Mouse (Mus musculus) cerebellum, adult 2 months (tissue): ENCODE measurements around the gene Pros1. TPM values are rescaled to one million over a fixed set of nuclear protein-coding genes. Genes with fewer than 3 reads are reported as not detected.

Experiments used
- DNase-seq, 2 experiments: peaks; one replicate each; pipeline ENCODE4 v3.0.0; 2021
- H3K27ac ChIP-seq: fragments of 200-500 bp; 2 replicates; pipeline ENCODE4 v1.5.1; 2012; ENCODE audit warnings: low read length, control low read depth, inconsistent platforms; ENCODE audit not compliant: insufficient read depth
- H3K27me3 ChIP-seq: fragments of 200-500 bp; 2 replicates; pipeline ENCODE4 v1.6.1; 2012; ENCODE audit warnings: inconsistent platforms, mild to moderate bottlenecking, low read length, moderate library complexity; ENCODE audit not compliant: control insufficient read depth, insufficient read depth
- H3K4me1 ChIP-seq: fragments of 200-500 bp; 2 replicates; pipeline ENCODE4 v1.6.1; 2011; ENCODE audit warnings: low read length; ENCODE audit not compliant: control insufficient read depth, insufficient read depth
- H3K4me3 ChIP-seq: fragments of 200-500 bp; replicated peaks from 2 replicates; pipeline ENCODE3; 2011; ENCODE audit warnings: mild to moderate bottlenecking, low read depth, low read length, control low read depth; ENCODE audit not compliant: insufficient read depth
- CTCF ChIP-seq: fragments of 200-500 bp; IDR thresholded peaks from 2 replicates; pipeline ENCODE4 v1.5.1; 2011; ENCODE audit warnings: low read depth, mild to moderate bottlenecking, control low read depth, low read length, moderate library complexity, borderline replicate concordance; ENCODE audit not compliant: insufficient read depth
- POLR2A ChIP-seq: fragments of 200-500 bp; IDR thresholded peaks from 2 replicates; pipeline ENCODE4 v1.6.1; 2011; ENCODE audit warnings: low read length, control low read depth, borderline replicate concordance; ENCODE audit not compliant: insufficient read depth
- WGBS: fragments of 180-500 bp; shearing (Covaris S2); methylation state at CpG from one replicate; pipeline ENCODE4 v1.1.7; 2018; 5-methylcytosine and 5-hydroxymethylcytosine counted together
- polyA plus RNA-seq: library from polyadenylated mRNA; depleted of rRNA; stranded (reverse); fragments of >200 nt; gene quantifications from 2 replicates; pipeline ENCODE4 v1.2.3, GENCODE M21; 2012

Gene Pros1
- polyA plus RNA-seq, 1 experiment, result 6.5 TPM

GRCm38 (mm10) chr16:62931341-62931740 lies 77.2 kb downstream of the Pros1 start:
- Histone ChIP-seq H3K27ac (no peak overlapping the region), H3K4me1 (no peaks in the 10 kb centered on the region), H3K27me3 (no peaks in the 10 kb centered on the region), H3K4me3 (no peak overlapping the region)
- TF ChIP-seq CTCF (no peak), POLR2A (no peak)
- DNase-seq, result no peak
- 85% methylated on average over 6 of the region's 6 CpGs for WGBS

- Histone ChIP-seq H3K4me3 (no peak overlapping the region), H3K27ac (no peak overlapping the region), H3K27me3 (no peaks in the 10 kb centered on the region), H3K4me1 (no peaks in the 10 kb centered on the region)
- no peak for DNase-seq
- 44% methylated on average over 11 of the region's 11 CpGs for WGBS
- TF ChIP-seq CTCF, result no peak
- no peak for TF ChIP-seq POLR2A
Observed at GRCm38 (mm10) chr16:62936316-62936715, 82.2 kb downstream of the Pros1 start.

GRCm38 (mm10) chr16:62940388-62941003 lies 86.4 kb downstream of the Pros1 start:
- H3K27me3 ChIP-seq, result no peaks in the 10 kb centered on the region
- H3K4me1 ChIP-seq, result no peaks in the 10 kb centered on the region
- 21% methylated on average over 16 of the region's 16 CpGs for WGBS
- peak; percentile 50 to 62 for DNase-seq
- H3K27ac ChIP-seq, result no peak overlapping the region
- H3K4me3 ChIP-seq, result no peak overlapping the region
- TF ChIP-seq CTCF (peak; percentile 67; the same call in 1 of the 2 replicates), POLR2A (no peak)

GRCm38 (mm10) chr16:62941763-62942162 lies 87.7 kb downstream of the Pros1 start:
- TF ChIP-seq POLR2A (no peak), CTCF (no peak)
- WGBS, result 34% methylated on average over 10 of the region's 10 CpGs
- no peak overlapping the region for H3K27ac ChIP-seq
- H3K27me3 ChIP-seq, result no peaks in the 10 kb centered on the region
- DNase-seq, result peak; percentile 25 to 39
- H3K4me3 ChIP-seq, result no peak overlapping the region
- H3K4me1 ChIP-seq, result no peaks in the 10 kb centered on the region

GRCm38 (mm10) chr16:62942418-62943410 lies 88.6 kb downstream of the Pros1 start:
- WGBS, result 83% methylated on average over 16 of the region's 16 CpGs
- no peak for TF ChIP-seq POLR2A
- no peak for TF ChIP-seq CTCF

GRCm38 (mm10) chr16:62958485-62958884 lies 104.4 kb downstream of the Pros1 start:
- TF ChIP-seq CTCF, result no peak
- TF ChIP-seq POLR2A, result no peak
- no peak overlapping the region for H3K4me3 ChIP-seq
- H3K4me1 ChIP-seq, result no peaks in the 10 kb centered on the region
- DNase-seq, result no peak
- H3K27me3 ChIP-seq, result no peaks in the 10 kb centered on the region
- H3K27ac ChIP-seq, result no peak overlapping the region
- 44% methylated on average over 4 of the region's 4 CpGs for WGBS

More at GRCm38 (mm10) chr16:62942418-62943410, 88.6 kb downstream of the Pros1 start:
- H3K4me3 ChIP-seq, result no peak overlapping the region
- no peaks in the 10 kb centered on the region for H3K27me3 ChIP-seq
- no peak for DNase-seq
- H3K27ac ChIP-seq, result no peak overlapping the region
- no peaks in the 10 kb centered on the region for H3K4me1 ChIP-seq

GRCm38 (mm10) chr16:62964361-62964763 lies 110.3 kb downstream of the Pros1 start:
- no peak for DNase-seq
- 82% methylated on average over 6 of the region's 6 CpGs for WGBS
- TF ChIP-seq POLR2A (no peak), CTCF (no peak)

GRCm38 (mm10) chr16:62971673-62972332 lies 117.7 kb downstream of the Pros1 start:
- H3K4me1 ChIP-seq, result no peaks in the 10 kb centered on the region
- 81% methylated on average over 1 of the region's 1 CpGs for WGBS
- no peak for TF ChIP-seq CTCF
- TF ChIP-seq POLR2A, result no peak
- H3K27ac ChIP-seq, result no peak overlapping the region
- DNase-seq, result no peak
- no peak overlapping the region for H3K4me3 ChIP-seq
- H3K27me3 ChIP-seq, result no peaks in the 10 kb centered on the region

More at GRCm38 (mm10) chr16:62964361-62964763, 110.3 kb downstream of the Pros1 start:
- Histone ChIP-seq H3K27ac (no peak overlapping the region), H3K4me1 (no peaks in the 10 kb centered on the region), H3K27me3 (no peaks in the 10 kb centered on the region), H3K4me3 (no peak overlapping the region)
